Mouse (Mus musculus): ENCODE data around the gene Tmc4. TPM values are rescaled to one million over a fixed set of nuclear protein-coding genes. Genes with fewer than 3 reads are reported as not detected.
"Not testable (repeated sequence)": the region's sequence is repeated elsewhere in the genome, so short reads cannot be mapped to it uniquely, and the experiment has no call there.

The Tmc4 gene
- polyA plus RNA-seq, 1 experiment from 2014 or later, result 6.2 TPM

GRCm38 (mm10) chr7:3705461-3705860, 28.1 kb upstream of the Tmc4 start:
- not testable (repeated sequence) for H3K27me3 ChIP-seq; H3K9me3 ChIP-seq; ATAC-seq (ENCODE audit: insufficient number of reproducible peaks, insufficient read depth, low FRiP score, low TSS enrichment); H3K4me1 ChIP-seq
- 3% methylated on average over 7 of the region's 7 CpGs for WGBS
- Histone ChIP-seq H3K36me3 (peaks cover 34% of the 10 kb centered on the region), H3K4me3 (peak overlapping the region; percentile 93), H3K9ac (peak overlapping the region; percentile 94), H3K27ac (peak overlapping the region; percentile 94; the same call in 1 of the 2 replicates), H3K4me2 (replicated peaks) (peak overlapping the region; percentile 73)

DNA sequence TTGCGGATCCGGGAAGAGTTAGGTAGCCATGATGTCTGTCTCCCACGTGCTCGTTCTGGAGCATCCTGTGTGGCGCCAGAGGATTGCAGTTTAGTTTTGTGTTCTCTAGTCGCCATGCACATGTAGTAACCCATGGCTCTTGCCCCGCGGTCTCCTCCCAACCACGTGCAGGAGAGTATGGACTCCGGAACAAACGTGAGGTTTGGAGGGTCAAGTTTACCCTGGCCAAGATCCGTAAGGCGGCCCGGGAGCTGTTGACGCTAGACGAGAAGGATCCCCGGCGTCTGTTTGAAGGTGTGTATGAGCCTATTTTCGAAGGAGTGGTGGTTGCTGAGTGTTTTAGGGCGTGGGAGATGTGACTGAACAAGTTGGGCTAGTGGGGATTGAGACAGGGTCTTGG, 27.1 kb upstream of the Tmc4 start:
- peak overlapping the region; percentile 94 for H3K27ac ChIP-seq
- under 1% methylated on average over 20 of the region's 20 CpGs for WGBS
- peak overlapping the region; percentile 93 for H3K4me3 ChIP-seq
- H3K9ac ChIP-seq, result peak overlapping the region; percentile 94
- H3K9me3 ChIP-seq, result no peaks in the 10 kb centered on the region
- H3K27me3 ChIP-seq, result no peaks in the 10 kb centered on the region
- H3K4me1 ChIP-seq, result peaks cover 5% of the 10 kb centered on the region
- H3K36me3 ChIP-seq, result peaks cover 44% of the 10 kb centered on the region
- H3K4me2 ChIP-seq (replicated peaks), result peak overlapping the region; percentile 73
- peak; percentile 43; the same call in 1 of the 2 replicates for ATAC-seq (ENCODE audit: insufficient number of reproducible peaks, insufficient read depth, low FRiP score, low TSS enrichment)

- H3K4me1 ChIP-seq, result peaks cover 5% of the 10 kb centered on the region
- H3K27ac ChIP-seq, result peak within 1 kb of the TSS; percentile 94
- H3K9me3 ChIP-seq, result no peaks in the 10 kb centered on the region
- peak; percentile 87 for ATAC-seq (ENCODE audit: insufficient number of reproducible peaks, insufficient read depth, low FRiP score, low TSS enrichment)
- H3K27me3 ChIP-seq, result no peaks in the 10 kb centered on the region
- peak within 1 kb of the TSS; percentile 73 for H3K4me2 ChIP-seq (replicated peaks)
- peaks cover 48% of the 10 kb centered on the region for H3K36me3 ChIP-seq
- WGBS, result under 1% methylated on average over 42 of the region's 42 CpGs
- peak within 1 kb of the TSS; percentile 94 for H3K9ac ChIP-seq
- peak within 1 kb of the TSS; percentile 93 for H3K4me3 ChIP-seq
These were observed 26.6 kb upstream of the Tmc4 start, which contains the start of gene Rps9 for GRCm38 (mm10) chr7:3703879-3704441. Gene Rps9 (plus strand): TSS chr7:3703993.

GRCm38 (mm10) chr7:3703148-3703878, 26.0 kb upstream of the Tmc4 start:
- no peaks in the 10 kb centered on the region for H3K9me3 ChIP-seq
- H3K36me3 ChIP-seq, result peaks cover 55% of the 10 kb centered on the region
- H3K4me3 ChIP-seq, result peak overlapping the region; percentile 93
- H3K27me3 ChIP-seq, result no peaks in the 10 kb centered on the region
- WGBS, result 20% methylated on average over 6 of the region's 6 CpGs
- ATAC-seq (ENCODE audit: insufficient number of reproducible peaks, insufficient read depth, low FRiP score, low TSS enrichment), result peak; percentile 22; the same call in 1 of the 2 replicates
- peaks cover 5% of the 10 kb centered on the region for H3K4me1 ChIP-seq
- peak overlapping the region; percentile 94 for H3K9ac ChIP-seq
- H3K27ac ChIP-seq, result peak overlapping the region; percentile 94; the same call in 1 of the 2 replicates
- peak overlapping the region; percentile 42 for H3K4me2 ChIP-seq (replicated peaks)

DNA sequence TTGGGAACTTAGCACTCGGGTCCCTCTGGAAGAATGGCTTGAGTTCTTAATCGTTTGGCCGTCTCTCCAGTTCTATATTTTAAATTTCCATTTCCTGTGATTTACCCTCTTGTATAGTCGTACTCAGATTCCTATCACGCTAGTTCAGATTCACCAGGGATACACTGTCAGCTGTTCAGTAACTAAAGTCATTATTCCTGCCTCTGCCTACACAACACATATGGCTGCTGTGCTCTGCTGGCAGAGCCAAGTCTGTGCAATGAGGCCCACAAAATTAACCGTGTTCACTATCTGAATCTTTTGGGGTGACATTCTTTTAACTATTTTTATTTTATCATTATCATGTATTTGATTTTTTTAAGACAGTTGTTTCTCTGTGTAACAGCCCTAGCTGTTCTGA, 21.1 kb upstream of the Tmc4 start:
- Histone ChIP-seq H3K9ac (no peak overlapping the region), H3K4me1 (peaks cover 10% of the 10 kb centered on the region; the same call in 1 of the 2 replicates), H3K27ac (no peak overlapping the region), H3K36me3 (peaks cover 49% of the 10 kb centered on the region), H3K4me3 (no peak overlapping the region), H3K27me3 (no peaks in the 10 kb centered on the region), H3K9me3 (no peaks in the 10 kb centered on the region), H3K4me2 (replicated peaks) (no peak overlapping the region)
- ATAC-seq (ENCODE audit: insufficient number of reproducible peaks, insufficient read depth, low FRiP score, low TSS enrichment), result no peak
- WGBS, result 94% methylated on average over 6 of the region's 6 CpGs

DNA sequence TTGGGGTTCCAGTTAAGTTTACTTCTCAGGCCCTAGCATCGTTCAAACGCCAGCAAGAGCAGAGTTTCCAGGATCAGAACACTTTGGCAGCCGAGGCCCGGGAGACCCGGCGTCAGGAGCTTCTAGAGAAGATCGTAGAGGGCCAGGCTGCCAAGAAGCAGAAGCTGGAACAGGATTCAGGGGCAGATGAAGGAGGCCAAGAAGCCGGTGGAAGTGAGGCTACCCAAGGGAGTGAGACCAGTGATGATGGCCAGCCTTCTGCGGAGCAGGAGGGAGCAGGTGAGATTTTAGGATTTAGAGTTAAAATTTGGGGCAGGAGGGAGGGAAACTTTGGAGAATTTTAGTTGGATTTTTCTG, 17.6 kb upstream of the Tmc4 start:
- H3K9me3 ChIP-seq; ATAC-seq (ENCODE audit: insufficient number of reproducible peaks, insufficient read depth, low FRiP score, low TSS enrichment); H3K27me3 ChIP-seq: not testable (repeated sequence)
- H3K4me2 ChIP-seq (replicated peaks), result peak overlapping the region; percentile 77
- peaks cover 35% of the 10 kb centered on the region for H3K36me3 ChIP-seq
- WGBS, result 4% methylated on average over 9 of the region's 9 CpGs
- H3K27ac ChIP-seq, result peak overlapping the region; percentile 97
- H3K4me1 ChIP-seq, result peaks cover 21% of the 10 kb centered on the region
- peak overlapping the region; percentile 92 for H3K9ac ChIP-seq
- peak overlapping the region; percentile 69 for H3K4me3 ChIP-seq

GRCm38 (mm10) chr7:3694076-3694948, 17.0 kb upstream of the Tmc4 start:
- H3K4me2 ChIP-seq (replicated peaks), result peak overlapping the region; percentile 77
- H3K4me3 ChIP-seq, result peak overlapping the region; percentile 69
- peak overlapping the region; percentile 92 for H3K9ac ChIP-seq
- ATAC-seq (ENCODE audit: insufficient number of reproducible peaks, insufficient read depth, low FRiP score, low TSS enrichment), result peak; percentile 47
- H3K36me3 ChIP-seq, result peaks cover 29% of the 10 kb centered on the region
- H3K4me1 ChIP-seq, result peaks cover 21% of the 10 kb centered on the region
- H3K27me3 ChIP-seq, result no peaks in the 10 kb centered on the region
- no peaks in the 10 kb centered on the region for H3K9me3 ChIP-seq
- H3K27ac ChIP-seq, result peak overlapping the region; percentile 97
- 0% methylated on average over 42 of the region's 55 CpGs for WGBS

DNA sequence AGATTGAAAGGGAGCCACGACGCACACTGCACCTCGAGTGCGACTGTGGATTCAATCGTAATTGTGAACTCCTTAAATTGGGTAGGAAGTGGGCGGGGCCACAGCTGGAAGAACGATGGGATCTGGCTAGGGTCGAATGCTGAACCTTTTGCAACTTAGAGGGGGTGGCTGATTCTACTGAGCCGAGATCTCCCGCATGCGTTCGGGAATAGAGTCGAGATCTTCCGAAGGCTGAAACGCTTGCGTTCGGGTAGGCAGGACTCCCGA, 16.4 kb upstream of the Tmc4 start:
- ATAC-seq (ENCODE audit: insufficient number of reproducible peaks, insufficient read depth, low FRiP score, low TSS enrichment), result no peak
- Histone ChIP-seq H3K4me3 (peak overlapping the region; percentile 69), H3K36me3 (peaks cover 28% of the 10 kb centered on the region), H3K4me2 (replicated peaks) (peak overlapping the region; percentile 77), H3K9ac (peak overlapping the region; percentile 92), H3K27me3 (no peaks in the 10 kb centered on the region), H3K9me3 (no peaks in the 10 kb centered on the region), H3K4me1 (peaks cover 21% of the 10 kb centered on the region), H3K27ac (peak overlapping the region; percentile 97)
- under 1% methylated on average over 18 of the region's 18 CpGs for WGBS

GRCm38 (mm10) chr7:3692987-3693808, 15.8 kb upstream of the Tmc4 start, which contains the start of gene Mboat7:
Gene Mboat7 (minus strand): TSS chr7:3693523.
- peak; percentile 88 for ATAC-seq (ENCODE audit: insufficient number of reproducible peaks, insufficient read depth, low FRiP score, low TSS enrichment)
- Histone ChIP-seq H3K27me3 (no peaks in the 10 kb centered on the region), H3K27ac (peak within 1 kb of the TSS; percentile 97), H3K9me3 (no peaks in the 10 kb centered on the region), H3K4me3 (peak within 1 kb of the TSS; percentile 69), H3K9ac (peak within 1 kb of the TSS; percentile 92), H3K4me2 (replicated peaks) (peak within 1 kb of the TSS; percentile 77), H3K4me1 (peaks cover 21% of the 10 kb centered on the region), H3K36me3 (peaks cover 26% of the 10 kb centered on the region)
- under 1% methylated on average over 55 of the region's 55 CpGs for WGBS

DNA sequence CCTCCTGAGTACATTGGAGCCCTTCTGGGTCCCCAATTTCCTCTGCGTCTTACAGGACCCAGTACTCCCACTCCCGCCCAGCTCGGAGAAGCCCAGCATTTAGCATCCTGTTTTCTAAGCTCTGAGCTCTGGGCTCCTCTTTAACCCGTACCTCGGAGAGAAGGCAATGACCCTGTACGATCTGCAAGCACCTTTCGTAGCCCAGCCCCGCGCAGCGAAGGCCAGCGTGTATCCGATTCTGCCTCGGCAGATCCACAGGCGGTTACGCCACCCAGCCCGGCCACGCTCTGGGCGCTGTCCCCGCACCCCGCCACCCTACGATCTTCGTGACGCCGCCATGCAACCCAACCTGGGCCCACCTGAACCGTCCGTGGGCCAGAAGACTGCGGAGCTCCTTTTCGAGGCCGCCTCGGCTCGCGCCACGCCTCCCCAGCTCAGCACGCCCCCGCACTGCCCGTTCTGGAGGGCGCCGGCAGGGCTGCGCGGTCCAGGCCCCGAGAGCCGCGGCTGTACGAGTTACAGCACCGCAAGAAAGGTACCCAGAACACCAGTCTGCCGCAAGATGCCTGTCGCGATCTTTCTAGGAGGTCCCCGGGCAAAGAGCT, 15.1 kb upstream of the Tmc4 start, which contains the start of gene Tsen34:
Gene Tsen34 (plus strand): TSS at position 482 of the 605 bp plus-strand sequence.
- H3K27me3 ChIP-seq, result no peaks in the 10 kb centered on the region
- H3K9ac ChIP-seq, result peak within 1 kb of the TSS; percentile 92
- no peaks in the 10 kb centered on the region for H3K9me3 ChIP-seq
- peak within 1 kb of the TSS; percentile 77 for H3K4me2 ChIP-seq (replicated peaks)
- H3K27ac ChIP-seq, result peak within 1 kb of the TSS; percentile 97
- WGBS, result under 1% methylated on average over 49 of the region's 49 CpGs
- H3K4me3 ChIP-seq, result peak within 1 kb of the TSS; percentile 69
- ATAC-seq (ENCODE audit: insufficient number of reproducible peaks, insufficient read depth, low FRiP score, low TSS enrichment), result peak; percentile 74
- peaks cover 21% of the 10 kb centered on the region for H3K4me1 ChIP-seq
- H3K36me3 ChIP-seq, result peaks cover 25% of the 10 kb centered on the region

Measured in embryonic facial prominence, embryonic 12.5 days (tissue).